Mouse (Mus musculus) macrophage (primary cell): ENCODE data around the gene Il17ra. TPM values are rescaled to one million over a fixed set of nuclear protein-coding genes. Genes with fewer than 3 reads are reported as not detected.

Experiments
- H3K27ac ChIP-seq: fragments of 350-480 bp; formaldehyde crosslinking; 2 replicates; pipeline ENCODE4 v1.9.0; 2021
- H3K36me3 ChIP-seq: fragments of 350-480 bp; formaldehyde crosslinking; 2 replicates; pipeline ENCODE4 v1.9.0; 2021; ENCODE audit errors: inconsistent target
- H3K4me3 ChIP-seq: fragments of 350-480 bp; formaldehyde crosslinking; 2 replicates; pipeline ENCODE4 v1.9.0; 2021; ENCODE audit errors: inconsistent target
- H3K79me2 ChIP-seq: fragments of 350-480 bp; formaldehyde crosslinking; 2 replicates; pipeline ENCODE4 v1.9.0; 2021; ENCODE audit errors: inconsistent target
- WGBS: methylation state at CpG from one replicate; pipeline ENCODE4 v1.1.7; 2026; ENCODE audit warnings: inconsistent platforms; ENCODE audit not compliant: missing documents; 5-methylcytosine and 5-hydroxymethylcytosine counted together
- polyA plus RNA-seq: library from polyadenylated mRNA; stranded (reverse); fragments of 250-400 nt; gene quantifications from 3 replicates; pipeline ENCODE4 v1.2.4, GENCODE M21; 2018; ENCODE audit warnings: inconsistent platforms

Il17ra gene
- polyA plus RNA-seq, 1 experiment from 2014 or later: 11.0 TPM

- Histone ChIP-seq H3K27ac (no peak overlapping the region), H3K4me3 (no peak overlapping the region), H3K79me2 (peaks cover 9% of the 10 kb centered on the region; the same call in 1 of the 2 replicates), H3K36me3 (peaks cover 27% of the 10 kb centered on the region; the same call in 1 of the 2 replicates)
- WGBS: 94% methylated on average over 13 of the region's 14 CpGs
Observed at GRCm38 (mm10) chr6:120482021-120482420, 19.0 kb downstream of the Il17ra start.

- Histone ChIP-seq H3K79me2 (peaks cover 9% of the 10 kb centered on the region; the same call in 1 of the 2 replicates), H3K27ac (no peak overlapping the region), H3K4me3 (no peak overlapping the region), H3K36me3 (peaks cover 20% of the 10 kb centered on the region; the same call in 1 of the 2 replicates)
- 52% methylated on average over 6 of the region's 6 CpGs for WGBS
Observed at GRCm38 (mm10) chr6:120482756-120483155, 19.7 kb downstream of the Il17ra start.

DNA sequence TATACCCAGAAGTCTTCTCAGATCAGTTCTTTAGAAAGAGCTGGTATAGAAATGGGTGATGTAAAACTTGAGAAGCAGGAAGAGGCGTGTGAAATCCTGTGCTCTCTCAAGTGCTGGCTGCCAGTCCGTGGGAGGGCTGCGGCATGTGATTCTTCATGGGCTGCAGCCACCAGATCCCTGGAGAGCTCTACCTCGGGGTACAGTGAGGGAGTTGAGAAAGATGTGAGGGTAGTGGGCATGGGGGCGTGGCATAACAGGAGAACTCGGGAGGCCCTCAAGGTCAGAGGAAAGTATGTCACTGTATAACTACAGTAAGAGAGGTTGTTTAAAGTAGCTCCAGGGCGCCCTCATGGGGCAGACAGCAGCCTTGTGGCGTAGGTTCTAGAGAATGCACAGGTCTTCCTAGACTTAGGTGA is 20.2 kb downstream of the Il17ra start:
- Histone ChIP-seq H3K36me3 (peaks cover 15% of the 10 kb centered on the region; the same call in 1 of the 2 replicates), H3K4me3 (no peak overlapping the region), H3K27ac (no peak overlapping the region), H3K79me2 (peaks cover 9% of the 10 kb centered on the region; the same call in 1 of the 2 replicates)
- WGBS: 43% methylated on average over 8 of the region's 8 CpGs

GRCm38 (mm10) chr6:120485038-120485437 is 22.0 kb downstream of the Il17ra start:
- no peak overlapping the region for H3K4me3 ChIP-seq
- peaks cover 9% of the 10 kb centered on the region; the same call in 1 of the 2 replicates for H3K79me2 ChIP-seq
- WGBS: 54% methylated on average over 3 of the region's 3 CpGs

GRCm38 (mm10) chr6:120486051-120486510 is 23.0 kb downstream of the Il17ra start:
- Histone ChIP-seq H3K79me2 (peaks cover 5% of the 10 kb centered on the region; the same call in 1 of the 2 replicates), H3K36me3 (peaks cover 10% of the 10 kb centered on the region; the same call in 1 of the 2 replicates), H3K4me3 (no peak overlapping the region), H3K27ac (no peak overlapping the region)
- 40% methylated on average over 8 of the region's 8 CpGs for WGBS

More at GRCm38 (mm10) chr6:120485038-120485437, 22.0 kb downstream of the Il17ra start:
- H3K27ac ChIP-seq: no peak overlapping the region
- H3K36me3 ChIP-seq: peaks cover 15% of the 10 kb centered on the region; the same call in 1 of the 2 replicates

GRCm38 (mm10) chr6:120488647-120489046 is 25.6 kb downstream of the Il17ra start:
- Histone ChIP-seq H3K79me2 (no peaks in the 10 kb centered on the region), H3K27ac (no peak overlapping the region), H3K4me3 (no peak overlapping the region), H3K36me3 (no peaks in the 10 kb centered on the region)
- WGBS: 19% methylated on average over 3 of the region's 3 CpGs

GRCm38 (mm10) chr6:120489461-120489860 is 26.4 kb downstream of the Il17ra start:
- H3K4me3 ChIP-seq: no peak overlapping the region
- H3K79me2 ChIP-seq: no peaks in the 10 kb centered on the region
- H3K36me3 ChIP-seq: no peaks in the 10 kb centered on the region
- 58% methylated on average over 2 of the region's 2 CpGs for WGBS
- no peak overlapping the region for H3K27ac ChIP-seq

DNA sequence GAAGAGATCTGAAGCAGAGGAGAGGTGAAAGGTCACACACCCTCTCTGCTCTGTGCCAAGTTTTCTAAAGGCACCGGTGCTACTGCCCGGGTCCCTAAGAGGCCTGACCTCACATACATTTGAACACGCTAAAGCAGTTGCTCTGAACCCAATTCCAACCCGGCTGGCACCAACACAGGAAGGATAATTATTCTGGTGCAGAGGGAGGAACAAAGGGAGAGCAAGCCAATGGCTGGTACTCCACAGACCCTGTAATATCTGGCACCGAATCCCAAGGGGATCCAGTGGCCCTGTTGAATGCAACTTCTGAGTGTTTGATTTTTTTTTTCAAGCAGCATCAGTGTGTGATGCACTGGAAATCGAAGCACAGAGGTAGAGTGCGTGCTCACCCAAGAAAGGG is 28.0 kb downstream of the Il17ra start:
- WGBS: 91% methylated on average over 7 of the region's 7 CpGs
- Histone ChIP-seq H3K36me3 (no peaks in the 10 kb centered on the region), H3K4me3 (no peak overlapping the region), H3K79me2 (no peaks in the 10 kb centered on the region), H3K27ac (no peak overlapping the region)

DNA sequence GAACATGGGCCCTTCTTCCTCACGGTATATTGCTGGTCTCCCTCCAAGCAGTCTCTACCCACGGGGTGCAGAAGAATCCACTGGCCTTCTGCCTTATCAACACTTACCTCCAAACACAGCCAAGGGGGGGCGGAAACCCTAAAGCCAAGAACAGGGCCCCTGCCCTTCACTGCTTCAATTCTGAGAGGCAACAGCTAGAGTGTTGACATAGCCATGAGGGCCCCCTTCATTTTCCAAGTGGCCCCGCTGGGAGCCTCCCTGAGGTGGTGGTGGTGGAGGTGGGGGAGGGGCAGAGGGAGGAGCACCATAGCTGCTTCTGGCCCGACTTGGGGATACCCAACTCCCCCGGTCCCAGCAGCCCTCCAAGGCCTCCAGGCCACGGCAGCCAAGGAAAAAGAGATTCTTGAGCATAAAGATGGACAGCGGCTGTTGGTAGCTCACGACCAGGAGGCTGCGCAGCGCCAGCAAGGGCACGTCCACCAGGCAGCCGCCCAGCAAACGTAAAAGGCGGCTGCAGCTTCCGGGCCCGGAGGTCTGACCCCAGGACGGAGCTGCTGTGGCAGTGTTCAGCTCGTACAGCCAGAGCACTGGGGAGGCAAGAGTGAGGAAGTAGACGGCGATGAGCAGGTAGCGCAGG is 28.9 kb downstream of the Il17ra start:
- Histone ChIP-seq H3K36me3 (no peaks in the 10 kb centered on the region), H3K79me2 (no peaks in the 10 kb centered on the region), H3K27ac (no peak overlapping the region), H3K4me3 (no peak overlapping the region)
- 52% methylated on average over 21 of the region's 22 CpGs for WGBS

GRCm38 (mm10) chr6:120492499-120493373 is 29.7 kb downstream of the Il17ra start:
- Histone ChIP-seq H3K36me3 (no peaks in the 10 kb centered on the region), H3K27ac (no peak overlapping the region), H3K79me2 (no peaks in the 10 kb centered on the region), H3K4me3 (no peak overlapping the region)
- 3% methylated on average over 70 of the region's 95 CpGs for WGBS

- H3K27ac ChIP-seq: no peak within 1 kb of the TSS
- no peak within 1 kb of the TSS for H3K4me3 ChIP-seq
- 2% methylated on average over 77 of the region's 84 CpGs for WGBS
- no peaks in the 10 kb centered on the region for H3K36me3 ChIP-seq
- no peaks in the 10 kb centered on the region for H3K79me2 ChIP-seq
Observed at GRCm38 (mm10) chr6:120493374-120494181, 30.5 kb downstream of the Il17ra start, which contains the start of gene Tmem121b. Gene Tmem121b (minus strand): TSS chr6:120493807.

- H3K4me3 ChIP-seq: no peak overlapping the region
- H3K36me3 ChIP-seq: no peaks in the 10 kb centered on the region
- WGBS: 92% methylated on average over 3 of the region's 3 CpGs
- H3K79me2 ChIP-seq: no peaks in the 10 kb centered on the region
- no peak overlapping the region for H3K27ac ChIP-seq
Observed at GRCm38 (mm10) chr6:120496544-120496943, 33.5 kb downstream of the Il17ra start.

DNA sequence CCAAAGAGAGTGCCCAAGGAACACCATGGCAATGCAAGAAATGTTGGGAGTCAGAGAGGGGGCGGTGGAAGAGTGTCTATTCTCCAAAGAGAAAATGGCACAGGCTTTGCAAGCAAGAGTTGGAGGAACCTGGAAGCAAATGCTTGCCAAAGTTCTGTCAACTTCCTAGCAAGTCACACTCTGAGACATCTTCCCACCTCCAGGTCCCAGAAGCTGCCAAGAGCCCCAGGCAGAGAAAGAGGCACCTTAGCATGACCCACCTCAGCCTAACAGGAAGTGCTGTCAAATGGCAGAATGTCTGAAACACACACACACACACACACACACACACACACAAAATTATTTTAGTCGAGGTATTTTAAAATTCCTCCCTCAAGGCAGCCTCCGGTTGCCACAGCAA is 41.0 kb downstream of the Il17ra start:
- H3K79me2 ChIP-seq: no peaks in the 10 kb centered on the region
- no peak overlapping the region for H3K4me3 ChIP-seq
- no peaks in the 10 kb centered on the region for H3K36me3 ChIP-seq
- no peak overlapping the region for H3K27ac ChIP-seq
- 61% methylated on average over 3 of the region's 3 CpGs for WGBS

DNA sequence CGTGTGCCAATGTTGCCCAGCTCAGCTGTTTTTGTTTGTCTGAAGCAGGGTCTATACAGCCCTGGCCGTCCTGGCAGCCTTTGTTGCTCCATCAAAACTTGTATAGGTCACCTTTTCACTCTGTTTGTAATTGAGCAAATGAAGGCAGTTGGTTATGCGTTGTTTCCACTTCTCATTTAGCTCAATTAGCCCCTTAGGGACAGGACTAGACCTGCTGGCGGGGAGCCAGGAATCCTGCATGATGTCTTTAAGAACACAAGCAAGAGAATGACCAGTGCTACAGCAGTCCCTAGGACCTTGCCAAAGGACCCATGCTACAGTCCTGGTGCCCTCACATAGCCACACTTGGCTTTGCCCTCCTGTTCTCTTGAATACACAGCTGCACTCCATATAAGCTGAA is 42.5 kb downstream of the Il17ra start:
- Histone ChIP-seq H3K79me2 (no peaks in the 10 kb centered on the region), H3K4me3 (no peak overlapping the region), H3K27ac (no peak overlapping the region), H3K36me3 (0 out of 2 replicates have a peak, but pooled peaks cover 4% of the 10 kb centered on the region)
- WGBS: 94% methylated on average over 4 of the region's 4 CpGs
